Mouse (Mus musculus): ENCODE measurements around the gene Pdzrn3. TPM values are rescaled to one million over a fixed set of nuclear protein-coding genes. Genes with fewer than 3 reads are reported as not detected.

The Pdzrn3 gene
- total RNA-seq, 2 experiments from 2014 or later: 22.8 to 23.0 TPM

DNA sequence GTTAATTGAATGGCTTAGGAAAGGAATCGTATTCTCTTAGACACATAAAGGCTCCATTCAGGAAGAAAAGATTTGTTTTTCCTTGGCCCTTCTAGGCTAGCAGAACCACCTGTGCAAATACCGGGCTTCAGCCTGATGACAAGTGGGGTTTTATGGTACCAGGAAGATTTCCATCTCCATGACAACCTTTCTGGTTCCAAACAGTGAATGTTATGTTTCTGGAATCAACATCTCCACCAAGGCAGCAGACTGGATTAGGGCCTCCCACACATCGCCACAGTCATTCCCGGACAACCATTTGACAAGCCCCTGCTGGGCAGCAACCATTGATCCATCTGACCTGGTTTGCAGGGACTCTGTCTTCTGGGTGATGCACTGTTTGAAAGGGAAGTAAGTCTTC, 114.2 kb downstream of the Pdzrn3 start:
- no peak for DNase-seq (ENCODE audit: low spot score in 2 of 2)

DNA sequence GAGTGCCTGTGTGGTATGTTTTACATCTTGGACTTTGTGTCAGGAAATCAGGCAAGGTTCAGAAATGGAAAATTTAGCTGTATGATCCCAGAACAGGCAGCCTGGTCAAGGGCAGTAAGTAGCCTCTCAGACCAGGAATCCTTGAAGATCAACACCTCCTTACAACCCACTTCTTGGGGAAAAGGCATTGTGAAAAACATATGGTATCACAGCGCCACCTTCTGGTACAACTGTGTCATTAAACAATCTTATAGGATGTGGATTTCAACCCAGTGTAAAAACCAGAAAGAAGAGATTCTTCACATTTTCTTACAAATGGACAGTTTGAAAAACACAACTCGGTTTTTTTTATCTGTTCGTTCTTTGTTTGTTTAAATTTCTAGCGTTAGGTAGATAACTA, 116.2 kb downstream of the Pdzrn3 start:
- no peak for DNase-seq (ENCODE audit: low spot score in 2 of 2)

DNA sequence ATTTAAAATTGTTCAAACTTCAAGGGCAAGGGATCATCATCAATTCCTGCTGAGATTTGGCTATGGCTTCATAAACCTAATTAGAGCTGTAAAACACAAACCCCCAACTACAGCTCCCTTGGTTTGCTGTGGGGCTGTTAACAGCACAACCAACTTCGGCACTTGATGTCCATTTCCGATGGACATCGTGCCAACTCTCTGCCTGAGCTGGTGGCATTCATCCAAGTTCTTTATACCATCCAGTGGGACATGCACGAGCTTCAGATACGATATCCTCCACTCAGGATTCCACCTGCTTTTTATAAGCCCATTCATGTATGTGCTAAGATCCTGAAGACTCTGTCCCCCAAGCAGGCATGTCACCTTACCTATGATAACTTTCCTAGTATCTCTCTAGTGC, 118.3 kb downstream of the Pdzrn3 start:
- no peak for DNase-seq (ENCODE audit: low spot score in 2 of 2)

DNA sequence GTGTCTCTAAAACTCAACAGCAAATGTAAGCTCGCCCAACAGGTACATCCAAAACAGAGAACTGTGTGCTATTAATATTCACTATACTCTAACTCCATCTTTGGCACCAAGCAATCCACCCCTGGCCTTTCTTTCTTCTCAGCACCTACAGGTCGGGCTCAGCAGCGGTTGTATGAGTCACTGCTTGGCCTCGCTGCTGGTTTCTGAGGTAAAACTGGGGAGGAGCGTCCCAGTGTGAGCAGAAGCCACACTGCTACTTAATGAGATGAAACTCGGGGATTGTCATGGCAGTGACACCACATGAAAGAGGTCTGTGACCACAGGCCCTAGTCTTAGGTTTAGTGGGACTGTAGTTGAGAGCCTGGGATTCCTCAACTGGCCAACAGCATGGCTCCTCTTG, 120.3 kb downstream of the Pdzrn3 start:
- no peak for DNase-seq (ENCODE audit: low spot score in 2 of 2)

DNA sequence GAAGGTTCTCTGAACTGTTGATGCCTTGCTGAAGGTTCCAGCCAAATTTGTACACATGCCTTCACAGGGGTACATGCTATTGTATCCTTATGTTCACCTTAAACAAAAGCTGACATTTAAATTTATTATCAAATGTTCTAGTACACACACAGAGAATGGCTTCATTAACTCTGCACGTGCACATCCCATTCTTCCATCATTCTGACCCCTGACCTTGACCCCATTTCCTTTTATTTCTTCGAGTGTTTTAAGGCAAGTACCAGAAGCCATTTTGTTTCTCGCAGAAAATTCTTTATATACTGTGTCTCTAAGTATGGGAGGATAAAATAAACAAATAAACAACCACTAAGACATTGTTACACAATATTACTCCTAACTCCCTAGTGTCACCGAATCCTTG, 123.0 kb downstream of the Pdzrn3 start:
- no peak for DNase-seq (ENCODE audit: low spot score in 2 of 2)

DNA sequence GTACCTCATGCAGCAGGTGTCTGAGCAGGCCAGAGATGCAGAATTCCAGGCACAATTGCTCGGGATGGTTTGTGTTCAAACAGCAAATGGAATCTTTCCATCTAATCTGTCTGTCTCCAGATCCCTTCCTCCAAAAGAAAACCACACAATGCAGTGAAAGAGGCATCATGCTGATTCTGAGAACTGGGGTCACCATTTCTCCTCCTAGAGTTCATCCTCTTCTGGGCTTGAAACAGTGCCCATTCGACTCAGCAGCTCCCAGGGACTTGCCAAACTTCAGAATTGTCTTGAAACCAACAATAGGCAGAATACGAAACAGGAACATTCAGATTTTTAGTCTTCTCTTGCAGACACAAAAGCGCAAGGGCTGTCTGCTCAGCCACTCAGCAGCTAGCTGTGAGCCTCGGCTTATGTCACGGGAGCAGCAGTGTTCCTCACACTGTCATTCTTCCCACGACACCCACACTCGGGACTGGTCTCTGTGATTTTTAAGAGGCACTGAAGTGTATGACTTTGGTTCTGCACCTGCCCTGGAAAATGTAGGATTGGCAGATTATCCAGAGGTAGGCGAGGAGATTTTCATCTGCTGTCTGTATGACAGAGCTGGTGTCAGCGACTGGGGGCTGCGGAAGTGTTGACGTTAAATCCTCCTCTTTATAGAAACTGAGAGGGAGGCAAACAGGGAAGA, 125.6 kb downstream of the Pdzrn3 start:
- no peak for DNase-seq (ENCODE audit: low spot score in 2 of 2)

DNA sequence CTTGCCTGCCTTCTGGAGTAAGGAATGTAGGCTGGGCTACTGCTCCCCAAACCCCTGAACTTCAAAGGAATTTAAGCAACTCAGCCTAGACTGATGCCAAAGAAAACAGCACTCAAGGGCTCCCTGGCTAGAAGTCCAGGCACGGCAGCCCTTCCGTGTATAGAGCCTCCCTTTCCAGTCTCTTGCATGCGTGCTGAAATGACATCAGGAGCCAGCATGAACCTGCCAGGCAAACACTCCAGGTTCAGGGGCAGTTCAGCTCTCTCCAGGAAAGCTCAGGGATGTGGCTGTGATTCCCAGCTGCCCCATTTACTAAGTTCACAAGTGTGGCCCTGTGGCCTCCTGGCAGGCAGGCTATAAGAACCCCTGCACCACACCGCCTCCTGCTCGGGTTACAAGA, 126.5 kb downstream of the Pdzrn3 start:
- DNase-seq (ENCODE audit: low spot score in 2 of 2): no peak

DNA sequence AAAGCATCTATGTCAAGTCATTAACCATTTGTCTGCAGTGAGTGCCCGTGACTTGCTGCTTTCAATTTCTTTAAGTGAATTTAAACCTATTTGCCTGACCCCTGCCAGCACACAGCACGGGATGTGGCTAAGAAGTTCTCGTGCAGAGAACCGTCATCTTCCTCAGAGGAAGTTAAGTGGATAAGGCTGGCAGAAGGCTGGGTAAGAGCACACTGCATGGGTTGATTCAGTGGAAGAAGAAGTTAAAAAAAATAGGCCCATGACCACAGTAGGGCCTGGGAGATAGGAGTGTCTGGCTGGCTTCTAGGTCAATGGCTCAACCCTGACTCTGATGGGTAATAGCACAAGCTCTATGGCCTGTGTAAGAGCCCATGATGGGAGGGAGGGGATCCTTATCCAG, 131.6 kb downstream of the Pdzrn3 start:
- no peak for DNase-seq (ENCODE audit: low spot score in 2 of 2)

DNA sequence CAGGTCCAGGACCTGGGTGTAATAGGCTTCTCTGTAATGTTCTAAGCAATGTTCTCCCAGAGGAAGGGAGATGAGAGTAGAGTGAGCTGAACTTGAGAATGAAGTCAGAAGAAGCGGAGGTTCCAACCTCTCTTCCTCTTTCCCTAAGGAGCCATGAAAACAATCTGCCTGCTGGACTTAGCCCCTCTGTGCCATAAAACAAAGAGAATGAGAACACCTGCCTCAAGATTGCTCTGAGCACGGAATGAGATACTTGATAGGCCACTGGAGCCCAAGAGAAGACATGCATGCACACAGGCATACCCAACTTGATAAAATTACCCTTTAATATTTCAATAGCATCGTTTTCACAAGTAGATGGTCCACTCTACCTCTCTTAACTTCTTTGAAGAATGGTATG, 133.3 kb downstream of the Pdzrn3 start:
- DNase-seq (ENCODE audit: low spot score in 2 of 2): no peak

DNA sequence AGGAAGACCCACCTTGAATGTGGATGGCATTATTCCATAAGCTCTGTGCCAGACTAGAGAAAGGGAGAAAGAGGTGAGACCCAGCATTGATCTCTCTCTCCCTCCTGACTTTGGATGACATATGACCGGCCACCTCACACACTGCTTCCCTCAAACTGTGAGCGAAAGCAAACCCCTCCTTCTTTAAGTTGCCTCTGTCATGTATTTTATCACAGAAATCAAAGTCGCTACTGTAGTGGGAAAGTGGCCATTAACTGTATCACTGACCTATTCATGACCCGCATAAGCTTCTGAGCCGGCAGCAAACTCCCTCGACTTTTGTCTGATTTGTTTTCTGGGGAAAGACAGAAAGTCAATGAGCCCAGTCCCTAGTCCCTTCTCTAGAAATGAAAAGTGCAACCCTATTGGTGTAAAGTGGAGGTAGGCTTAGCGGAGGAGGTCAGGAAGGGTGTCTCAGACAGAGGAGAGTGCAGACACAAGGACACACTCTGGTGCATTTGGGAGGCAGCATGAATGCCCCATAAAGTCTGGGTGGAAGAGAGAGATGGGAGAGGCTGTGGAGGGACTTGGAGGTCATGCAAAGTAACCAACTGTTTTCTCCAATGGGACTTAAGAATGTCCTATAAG, 134.4 kb downstream of the Pdzrn3 start:
- no peak for DNase-seq (ENCODE audit: low spot score in 2 of 2)

DNA sequence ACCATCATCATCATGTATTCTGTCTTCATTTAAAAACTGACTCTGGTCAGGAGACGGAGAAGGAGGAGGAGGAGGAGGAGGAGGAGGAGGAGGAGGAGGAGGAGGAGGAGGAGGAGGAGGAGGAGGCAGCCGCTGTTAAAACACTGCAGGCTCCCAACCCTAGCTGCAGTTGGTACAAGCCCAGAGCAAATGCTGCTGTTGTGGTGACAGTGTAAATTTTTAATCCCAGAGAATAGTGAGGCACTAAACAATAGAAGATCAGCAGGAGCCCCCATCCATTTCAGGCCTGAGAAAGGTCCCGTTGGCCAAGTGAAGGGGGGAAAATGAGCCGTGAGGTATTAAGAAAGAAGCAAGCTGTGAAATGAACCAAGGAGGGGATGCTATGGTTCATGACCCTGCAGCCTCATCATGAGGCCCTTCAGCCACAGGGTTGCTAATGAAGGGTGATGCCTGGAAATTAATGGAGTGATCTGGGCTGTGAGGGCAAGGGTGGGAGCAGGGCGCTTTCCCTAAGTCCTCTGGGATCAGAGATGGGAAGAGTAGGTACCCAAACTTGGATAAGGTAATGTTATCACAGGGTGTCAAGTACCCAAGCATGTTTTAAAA, 141.0 kb downstream of the Pdzrn3 start:
- DNase-seq (ENCODE audit: low spot score in 2 of 2): no peak

DNA sequence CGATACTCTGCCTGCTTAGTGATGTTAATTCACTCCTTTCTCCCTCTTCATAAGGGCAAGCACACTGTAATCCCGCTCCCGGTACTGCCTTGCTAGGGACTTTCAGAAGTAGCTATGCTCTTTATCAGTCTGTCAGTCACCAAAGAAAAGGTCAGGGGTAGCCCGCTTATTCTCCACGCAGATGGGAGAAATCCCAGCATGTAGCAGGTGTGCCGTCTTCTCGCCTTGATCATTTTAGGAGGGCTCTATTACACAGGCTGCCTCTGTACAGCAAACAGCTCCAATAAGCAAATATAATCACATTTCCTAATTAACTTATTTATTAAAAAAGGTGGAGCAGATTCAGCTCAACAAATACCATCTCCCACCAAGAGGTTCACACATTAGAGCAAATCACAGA, 141.5 kb downstream of the Pdzrn3 start:
- DNase-seq (ENCODE audit: low spot score in 2 of 2): no peak

DNA sequence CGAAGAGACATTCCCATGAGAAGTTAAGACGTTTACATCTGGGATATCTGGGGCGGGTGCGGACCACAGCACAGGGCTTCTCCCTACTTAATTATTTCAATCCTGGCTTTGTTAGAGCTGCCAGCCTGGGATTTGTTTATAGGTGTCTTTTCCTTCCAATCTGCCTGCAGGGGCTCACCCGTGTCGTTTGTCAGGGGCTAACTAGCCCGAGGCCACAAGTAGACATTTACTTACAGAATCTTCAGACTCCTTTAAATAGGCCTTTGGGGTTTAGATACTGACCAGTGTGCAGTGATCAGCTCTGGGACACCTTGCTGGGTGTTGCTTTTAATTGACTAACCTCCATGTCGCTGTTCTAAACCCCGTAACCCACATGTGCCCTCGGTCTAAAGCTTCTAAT, 143.3 kb downstream of the Pdzrn3 start:
- no peak for DNase-seq (ENCODE audit: low spot score in 2 of 2)

DNA sequence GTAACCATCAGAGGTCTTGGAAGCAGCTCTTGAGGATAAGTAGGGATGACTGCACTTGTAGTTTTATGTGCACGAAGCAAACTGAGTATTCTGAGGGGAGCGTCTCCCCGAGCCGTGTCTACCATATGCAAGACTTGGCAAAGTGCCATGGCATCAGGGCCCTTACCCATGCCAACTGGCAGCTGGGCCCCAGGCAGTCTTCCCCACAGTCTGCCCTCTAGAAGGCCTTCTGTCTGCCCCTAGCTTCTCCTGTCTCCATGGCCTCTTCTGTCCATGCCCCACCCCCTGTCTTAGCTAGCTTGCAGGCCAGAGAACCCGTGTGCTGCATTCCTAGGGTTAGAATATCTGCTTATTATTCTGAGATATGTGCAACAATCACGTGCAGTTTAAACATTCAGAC, 144.0 kb downstream of the Pdzrn3 start:
- no peak for DNase-seq (ENCODE audit: low spot score in 2 of 2)

DNA sequence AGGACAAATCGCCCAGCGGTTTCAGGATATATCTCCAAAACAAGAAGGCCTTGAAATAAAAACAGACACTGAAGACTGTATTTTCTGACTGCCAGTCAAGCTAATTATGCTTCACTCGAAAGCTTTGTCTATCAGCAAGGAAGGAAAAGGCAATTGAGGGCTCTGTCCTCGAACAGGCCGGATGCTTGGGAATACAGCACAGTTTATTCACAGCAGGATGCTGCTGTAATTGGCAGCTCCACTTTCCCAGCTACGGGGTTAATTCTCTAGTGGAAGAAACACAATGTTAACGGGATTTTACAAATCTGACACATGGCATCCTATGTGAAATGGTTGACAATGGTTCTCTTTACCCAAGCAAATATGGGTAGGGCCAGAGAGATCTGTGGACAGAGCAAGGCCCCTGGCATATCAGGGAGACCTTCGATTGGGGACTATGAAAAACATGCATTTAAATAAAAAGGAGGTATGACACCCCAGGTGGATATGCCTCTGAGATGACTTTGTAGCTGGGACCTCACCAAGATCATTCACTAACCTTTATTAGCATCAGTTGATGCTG, 150.3 kb downstream of the Pdzrn3 start:
- DNase-seq (ENCODE audit: low spot score in 2 of 2): no peak

DNA sequence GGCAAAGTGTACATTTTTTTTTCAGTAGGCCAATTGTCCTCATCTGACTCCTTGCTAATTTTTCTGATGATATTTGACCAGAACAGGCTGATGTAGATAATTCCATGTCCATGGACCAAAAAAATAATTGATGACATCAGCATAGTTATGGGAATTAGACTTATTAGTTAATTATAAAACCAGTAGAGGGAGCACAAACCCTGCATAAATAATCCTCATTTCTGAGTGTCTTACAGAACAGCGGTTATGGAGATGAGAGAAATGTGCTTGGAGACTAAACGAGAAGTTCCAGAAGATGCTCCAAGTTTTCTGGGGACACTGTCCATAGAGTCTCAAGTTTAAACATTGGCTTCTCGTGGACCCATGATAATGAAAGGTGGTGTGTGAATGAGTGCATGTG, 157.4 kb downstream of the Pdzrn3 start:
- DNase-seq (ENCODE audit: low spot score in 2 of 2): no peak

DNA sequence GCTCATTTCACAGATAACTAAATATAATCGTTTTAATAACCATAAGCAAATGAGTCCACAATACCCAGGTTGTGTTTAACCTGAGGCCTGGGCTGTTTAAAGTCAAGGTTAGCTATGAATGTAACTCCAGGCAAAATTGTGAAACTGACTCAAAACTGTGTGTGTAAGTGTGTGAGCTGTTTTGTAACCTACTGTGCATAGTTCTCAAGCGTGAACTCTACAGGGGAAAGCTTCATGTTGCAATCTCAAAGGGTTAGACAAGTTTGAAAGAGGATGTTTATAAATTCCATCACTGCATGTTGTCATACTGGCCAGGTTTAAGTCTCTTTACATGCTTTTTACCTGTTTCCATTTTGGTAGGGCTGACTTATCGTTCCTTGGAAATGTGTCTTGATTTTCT, 158.7 kb downstream of the Pdzrn3 start:
- no peak for DNase-seq (ENCODE audit: low spot score in 2 of 2)

DNA sequence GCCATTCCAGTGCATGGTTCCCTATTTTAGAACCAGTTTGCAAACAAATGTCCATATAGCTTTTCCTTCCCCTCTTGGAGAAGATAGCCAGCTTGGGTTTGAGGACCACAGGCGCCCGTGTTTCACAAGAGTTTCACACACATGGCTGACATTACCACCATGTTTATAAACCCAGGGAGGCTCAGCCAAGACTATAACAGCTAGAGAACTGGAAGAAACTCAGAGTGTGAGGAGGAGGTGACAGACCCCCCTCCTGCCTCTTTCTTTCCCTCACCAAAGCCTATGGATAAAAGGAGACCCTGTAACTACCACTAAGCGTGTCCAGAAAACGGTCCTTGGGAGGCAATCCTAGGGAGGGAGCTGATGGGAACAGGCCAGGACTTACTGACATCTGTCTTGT, 159.5 kb downstream of the Pdzrn3 start:
- no peak for DNase-seq (ENCODE audit: low spot score in 2 of 2)

DNA sequence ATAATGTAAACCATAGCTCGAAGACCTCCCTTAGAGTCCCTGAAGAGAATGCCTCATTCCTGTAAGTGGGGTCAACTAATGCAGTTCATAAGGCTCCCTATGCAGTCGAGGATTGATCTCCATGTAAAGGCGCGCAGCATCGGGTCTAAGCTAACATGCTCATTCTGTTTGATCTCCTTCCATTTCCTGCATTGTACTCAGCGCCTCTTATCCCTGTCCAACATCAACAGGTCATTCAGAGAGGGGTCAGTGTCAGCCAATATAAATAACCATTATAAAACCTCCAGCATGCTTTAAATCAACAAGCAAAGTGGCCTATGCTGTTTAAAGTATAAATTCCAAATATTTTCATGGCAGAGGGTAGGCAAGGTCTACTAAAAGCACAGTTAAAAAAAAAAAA, 159.9 kb downstream of the Pdzrn3 start:
- no peak for DNase-seq (ENCODE audit: low spot score in 2 of 2)

DNA sequence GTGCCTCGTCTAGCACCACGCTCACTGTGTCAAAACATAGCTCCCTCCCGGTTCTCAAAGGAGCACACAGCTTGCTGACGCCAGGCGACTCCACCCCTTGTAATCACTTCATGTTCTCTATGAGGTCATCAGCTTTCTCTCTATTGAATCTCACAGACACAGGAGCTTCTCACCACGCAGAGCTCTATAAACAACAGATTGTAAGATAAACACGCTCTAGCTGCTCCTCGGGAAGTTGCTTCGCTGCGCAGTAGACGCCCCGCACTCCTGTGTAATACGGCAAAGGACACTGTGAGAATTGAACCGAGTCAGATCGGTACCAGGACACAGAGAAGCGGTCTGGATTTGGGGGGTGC, 162.3 kb downstream of the Pdzrn3 start:
- DNase-seq (ENCODE audit: low spot score in 2 of 2): no peak

DNA sequence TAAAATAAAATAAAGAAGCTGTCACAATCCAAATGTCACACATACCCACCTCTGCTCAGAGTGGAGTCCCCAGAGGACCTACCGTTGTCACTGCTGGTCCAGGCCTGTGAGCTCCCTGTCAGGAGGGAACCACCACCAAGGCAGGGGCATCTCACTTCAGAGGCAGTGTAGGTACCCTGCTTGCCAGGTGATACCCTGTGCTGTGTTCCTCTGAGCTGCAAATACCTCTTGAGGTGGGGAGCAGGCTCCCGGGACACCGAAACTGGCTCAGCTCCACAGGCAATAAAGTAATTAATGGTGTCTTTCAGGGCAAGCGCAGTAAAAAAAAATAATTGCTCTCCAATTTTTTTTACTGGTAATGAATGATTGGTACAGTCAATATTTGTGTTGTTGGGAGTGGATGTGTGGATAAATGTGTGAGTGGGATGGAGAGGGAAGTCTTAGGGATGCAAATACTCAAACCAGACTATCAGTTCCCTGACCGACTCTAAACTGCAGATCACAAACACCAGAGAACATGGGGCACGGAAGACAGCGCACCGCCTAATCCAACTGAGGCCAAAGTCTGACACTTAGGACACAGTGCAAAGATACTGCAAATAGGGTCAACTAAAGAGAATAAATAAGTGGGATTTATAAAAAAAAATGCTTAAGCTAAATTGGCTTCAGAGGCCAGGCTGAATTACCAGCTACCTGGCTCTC, 162.8 kb downstream of the Pdzrn3 start:
- DNase-seq (ENCODE audit: low spot score in 2 of 2): no peak

DNA sequence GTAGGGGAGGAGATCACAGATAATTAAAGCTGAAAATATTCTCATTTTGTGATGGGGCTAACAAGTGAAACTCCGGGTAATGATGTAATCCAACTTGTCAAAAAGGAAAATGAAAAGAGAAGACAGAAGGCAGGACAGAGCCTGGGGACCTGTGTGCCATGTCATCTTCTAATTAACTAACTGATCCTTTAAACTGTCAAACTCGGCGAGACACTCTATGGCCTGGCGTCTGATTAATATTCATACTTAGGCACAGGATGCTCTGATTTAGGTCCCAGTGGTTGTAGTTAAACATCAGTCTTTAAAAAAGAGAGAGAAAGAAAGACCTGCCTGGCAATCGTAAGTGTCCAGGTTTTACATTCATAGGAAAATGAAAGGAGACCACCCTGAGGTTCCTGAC, 164.6 kb downstream of the Pdzrn3 start:
- no peak for DNase-seq (ENCODE audit: low spot score in 2 of 2)
